Mouse (Mus musculus) CH12.LX (cell line): ENCODE results near the gene Emg1.

Experiments used
- CTCF ChIP-seq, 2 experiments: IDR thresholded peaks in 1 of 2; conservative IDR thresholded peaks in 1 of 2; 2 replicates each; pipeline ENCODE4 v1.5.1; 2011 to 2012; ENCODE audit warnings: low read depth in 2 of 2, low read length in 2 of 2, improper control_type of control experiment in 1 of 2, inconsistent platforms in 1 of 2, mild to moderate bottlenecking in 1 of 2, moderate library complexity in 1 of 2
- HCFC1 ChIP-seq: IDR thresholded peaks from 2 replicates; pipeline ENCODE4 v1.6.1; 2012; ENCODE audit warnings: low read depth, mild to moderate bottlenecking, inconsistent platforms, low read length, improper control_type of control experiment
- IRF4 ChIP-seq: IDR thresholded peaks from 2 replicates; pipeline ENCODE4 v1.6.1; 2014; ENCODE audit warnings: low read depth, mild to moderate bottlenecking, inconsistent platforms, low read length, improper control_type of control experiment
- JUND ChIP-seq: conservative IDR thresholded peaks from 2 replicates; pipeline ENCODE4 v1.6.1; 2011; ENCODE audit warnings: low read depth, low read length, improper control_type of control experiment
- NELFE ChIP-seq: IDR thresholded peaks from 2 replicates; pipeline ENCODE4 v1.6.1; 2011; ENCODE audit warnings: low read depth, low read length, improper control_type of control experiment
- POLR2A ChIP-seq: IDR thresholded peaks from 2 replicates; pipeline ENCODE4 v1.6.1; 2011; ENCODE audit warnings: low read depth, mild to moderate bottlenecking, improper control_type of control experiment, low read length
- USF1 ChIP-seq: IDR thresholded peaks from 2 replicates; pipeline ENCODE4 v1.6.1; 2014; ENCODE audit warnings: low read depth, mild to moderate bottlenecking, inconsistent platforms, low read length, improper control_type of control experiment
- ZNF384 ChIP-seq: IDR thresholded peaks from 2 replicates; pipeline ENCODE4 v1.6.1; 2012; ENCODE audit warnings: low read depth, low read length, improper control_type of control experiment, inconsistent platforms

DNA sequence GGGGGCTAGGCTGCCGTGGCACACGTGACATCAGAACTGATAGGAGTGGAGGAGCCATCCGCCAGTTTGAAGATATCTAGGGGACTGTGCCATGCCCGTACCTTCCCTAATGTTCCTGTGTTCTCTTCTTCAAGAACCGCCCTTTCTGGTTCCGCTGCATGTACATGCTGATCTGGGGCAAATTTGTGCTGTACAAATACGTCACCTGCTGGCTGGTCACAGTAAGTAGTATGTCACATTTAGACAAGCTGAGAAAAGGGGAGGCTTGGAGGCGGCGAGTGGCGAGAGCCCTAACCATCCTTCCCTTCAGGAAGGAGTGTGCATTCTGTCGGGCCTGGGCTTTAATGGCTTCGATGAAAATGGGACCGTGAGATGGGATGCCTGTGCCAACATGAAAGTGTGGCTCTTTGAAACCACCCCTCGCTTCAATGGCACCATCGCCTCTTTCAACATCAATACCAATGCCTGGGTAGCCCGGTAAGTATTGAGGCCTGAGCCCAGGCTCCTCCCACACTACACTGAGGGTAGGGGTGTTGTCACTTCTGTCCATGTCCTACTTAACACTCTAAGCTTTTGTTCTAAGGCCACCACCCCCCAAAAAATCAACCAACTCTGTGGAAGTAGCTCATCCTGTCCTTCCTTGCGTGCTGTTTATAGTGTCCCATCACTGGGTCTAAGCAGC lies 9.7 kb downstream of the Emg1 start:
- TF ChIP-seq USF1 (no peak), POLR2A (no peak), IRF4 (no peak), ZNF384 (no peak), NELFE (no peak), JUND (no peak), HCFC1 (no peak), CTCF (conservative IDR thresholded peaks at IDR 0.05 in 1 of 2, IDR thresholded peaks at IDR 0.05 in 1 of 2; ENCODE audit: low read depth in 2 of 2, low read length in 2 of 2) (no peak)
